Mouse (Mus musculus): ENCODE data around the gene Gp1ba.

Gp1ba gene

GRCm38 (mm10) chr11:70629557-70629956, 9.4 kb upstream of the Gp1ba start:
- DNase-seq: no peak

- no peak for DNase-seq
Measured at GRCm38 (mm10) chr11:70630129-70630528, 8.8 kb upstream of the Gp1ba start.

DNA sequence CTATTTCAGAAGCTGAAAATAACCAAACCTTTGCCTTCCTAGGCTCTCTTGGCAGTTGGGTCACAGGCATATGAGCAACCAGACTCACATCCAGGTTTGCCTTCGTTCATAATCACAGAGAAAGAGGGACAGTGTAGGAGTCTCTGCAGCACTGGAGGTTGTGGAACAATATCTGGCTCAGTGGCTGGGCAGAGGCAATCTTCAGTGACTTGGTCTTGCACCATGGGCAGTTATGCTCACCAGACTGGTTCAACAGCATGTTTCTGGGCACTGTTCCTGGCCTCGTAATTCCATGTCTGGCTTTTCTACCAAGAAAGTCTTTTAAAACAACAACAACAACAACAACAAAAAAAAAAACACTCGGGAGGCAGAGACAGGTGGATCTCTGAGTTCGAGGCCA, 3.3 kb upstream of the Gp1ba start:
- DNase-seq: no peak

DNA sequence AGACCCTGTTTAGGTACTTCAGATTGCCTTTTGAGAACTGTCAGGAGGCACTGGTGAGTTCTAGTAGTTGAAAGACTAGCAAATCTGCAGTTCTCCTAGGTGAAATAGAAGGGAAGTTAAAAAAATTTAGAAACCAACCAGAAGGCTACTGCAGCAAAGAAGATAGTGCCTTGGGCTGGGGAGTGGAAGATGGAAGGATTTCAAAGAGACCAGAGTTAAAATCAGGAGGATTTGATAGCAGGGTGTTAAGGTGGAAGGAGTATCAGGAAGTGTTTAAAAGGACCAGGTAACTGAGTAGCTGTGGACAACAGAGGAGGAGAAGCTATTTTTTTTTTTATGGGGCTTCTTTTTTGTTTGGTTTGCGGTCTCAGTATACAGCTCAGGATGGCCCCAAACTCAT, 1.2 kb upstream of the Gp1ba start:
- no peak for DNase-seq

DNA sequence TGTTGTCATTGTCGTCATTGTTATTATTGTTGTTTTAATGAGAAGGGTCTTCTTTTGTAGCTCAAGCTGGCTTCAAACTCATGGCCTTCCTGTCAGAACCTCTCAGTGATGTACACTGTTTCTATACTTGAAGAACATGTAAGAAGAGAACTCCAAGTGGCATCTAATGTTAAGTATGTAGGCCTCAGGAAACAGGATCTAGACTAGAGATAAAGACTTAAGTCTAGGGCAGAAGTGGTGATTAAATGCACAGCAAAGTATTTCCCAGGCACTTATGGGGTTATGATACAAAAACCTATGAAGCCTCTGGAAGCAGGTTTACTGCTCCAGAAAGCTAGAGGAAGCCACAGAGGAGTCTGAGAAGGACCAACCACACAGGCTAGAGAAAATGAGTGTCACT, 629 bp upstream of the Gp1ba start:
- DNase-seq: no peak

- no peak for DNase-seq
Measured at GRCm38 (mm10) chr11:70639976-70640375, 1.1 kb downstream of the Gp1ba start.

DNA sequence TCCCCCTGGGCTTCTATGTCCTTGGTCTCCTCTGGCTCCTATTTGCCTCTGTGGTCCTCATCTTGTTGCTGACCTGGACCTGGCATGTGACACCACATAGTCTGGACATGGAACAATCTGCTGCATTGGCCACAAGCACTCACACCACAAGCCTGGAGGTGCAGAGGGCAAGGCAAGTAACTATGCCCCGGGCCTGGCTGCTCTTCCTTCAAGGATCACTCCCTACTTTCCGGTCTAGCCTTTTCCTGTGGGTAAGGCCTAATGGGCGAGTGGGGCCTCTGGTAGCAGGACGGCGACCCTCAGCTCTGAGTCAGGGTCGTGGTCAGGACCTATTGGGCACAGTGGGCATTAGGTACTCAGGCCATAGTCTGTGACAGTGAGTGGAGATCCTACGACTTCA, 2.3 kb downstream of the Gp1ba start:
- no peak for DNase-seq

DNA sequence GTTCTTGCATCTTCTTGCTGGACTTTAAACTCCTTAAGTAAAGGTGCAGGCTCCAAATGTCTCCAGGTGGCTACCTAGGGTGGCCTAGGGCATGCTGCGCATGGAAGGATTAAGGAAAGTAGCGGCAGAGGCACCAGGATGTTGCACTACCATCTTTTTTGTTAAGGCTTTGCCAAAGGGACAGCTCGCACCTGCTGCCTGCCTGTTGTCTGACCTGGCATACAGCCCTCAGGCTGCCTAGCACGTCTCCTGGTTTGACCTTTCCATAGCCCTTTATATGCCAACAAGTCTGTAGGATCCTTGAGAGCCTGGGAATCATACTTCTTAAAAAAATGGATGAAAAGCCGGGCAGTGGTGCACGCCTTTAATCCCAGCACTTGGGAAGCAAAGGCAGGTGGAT, 4.1 kb downstream of the Gp1ba start:
- no peak for DNase-seq

GRCm38 (mm10) chr11:70644564-70645103, 5.7 kb downstream of the Gp1ba start:
- peak; percentile 60 for DNase-seq

DNA sequence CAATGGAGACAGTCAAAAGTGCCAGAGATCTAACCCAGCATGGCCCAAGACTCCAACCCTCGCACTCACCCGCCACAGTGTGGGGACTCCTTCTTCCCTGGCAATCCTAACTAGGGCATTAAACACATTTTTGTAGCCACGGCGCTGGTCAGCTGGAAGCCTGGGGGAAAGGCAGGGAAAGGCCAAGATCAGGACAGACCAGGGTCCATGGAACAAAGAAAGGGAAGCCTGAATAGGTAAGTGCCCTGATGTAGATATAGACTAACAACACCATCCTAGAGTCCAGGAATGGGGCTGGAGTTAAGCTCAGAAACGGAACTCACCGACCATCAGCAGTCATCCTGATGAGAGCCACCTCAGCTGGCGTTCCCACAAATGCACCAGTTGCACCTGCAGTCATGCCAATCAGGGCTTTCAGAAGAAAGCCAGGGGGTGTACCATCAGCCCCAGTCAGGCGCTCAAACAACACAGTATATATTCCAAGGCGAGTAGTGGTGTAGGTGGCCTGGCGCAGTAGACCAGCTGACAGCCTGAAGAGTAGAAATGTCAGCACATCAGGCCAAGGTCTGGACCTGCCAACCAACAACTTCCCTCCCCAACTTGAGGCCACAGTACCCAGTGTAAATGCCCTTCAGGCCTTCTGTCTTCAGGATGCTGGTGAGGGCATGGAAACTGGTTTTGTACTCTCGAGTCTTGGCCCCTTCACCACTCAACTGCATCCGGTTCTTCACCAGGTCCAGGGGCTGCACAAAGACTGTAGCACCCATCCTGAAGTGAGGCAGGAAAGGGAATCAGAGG, 6.7 kb downstream of the Gp1ba start:
- peak; percentile 61 for DNase-seq

DNA sequence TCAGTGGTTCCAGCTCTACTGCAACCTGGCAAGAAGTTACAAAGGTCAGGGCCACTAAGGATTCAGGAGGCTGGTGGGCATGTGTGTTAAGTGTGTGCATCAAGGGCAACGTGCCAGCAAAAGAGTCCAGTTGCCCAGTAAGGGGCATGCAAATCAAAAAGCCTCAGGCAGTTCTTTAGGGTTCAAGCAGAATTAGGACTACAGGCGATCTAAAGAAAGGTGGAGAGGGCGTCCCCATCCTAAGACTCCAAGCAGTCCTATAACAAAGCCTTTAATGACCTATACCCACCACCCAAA, 7.3 kb downstream of the Gp1ba start:
- peak; percentile 76 for DNase-seq

DNA sequence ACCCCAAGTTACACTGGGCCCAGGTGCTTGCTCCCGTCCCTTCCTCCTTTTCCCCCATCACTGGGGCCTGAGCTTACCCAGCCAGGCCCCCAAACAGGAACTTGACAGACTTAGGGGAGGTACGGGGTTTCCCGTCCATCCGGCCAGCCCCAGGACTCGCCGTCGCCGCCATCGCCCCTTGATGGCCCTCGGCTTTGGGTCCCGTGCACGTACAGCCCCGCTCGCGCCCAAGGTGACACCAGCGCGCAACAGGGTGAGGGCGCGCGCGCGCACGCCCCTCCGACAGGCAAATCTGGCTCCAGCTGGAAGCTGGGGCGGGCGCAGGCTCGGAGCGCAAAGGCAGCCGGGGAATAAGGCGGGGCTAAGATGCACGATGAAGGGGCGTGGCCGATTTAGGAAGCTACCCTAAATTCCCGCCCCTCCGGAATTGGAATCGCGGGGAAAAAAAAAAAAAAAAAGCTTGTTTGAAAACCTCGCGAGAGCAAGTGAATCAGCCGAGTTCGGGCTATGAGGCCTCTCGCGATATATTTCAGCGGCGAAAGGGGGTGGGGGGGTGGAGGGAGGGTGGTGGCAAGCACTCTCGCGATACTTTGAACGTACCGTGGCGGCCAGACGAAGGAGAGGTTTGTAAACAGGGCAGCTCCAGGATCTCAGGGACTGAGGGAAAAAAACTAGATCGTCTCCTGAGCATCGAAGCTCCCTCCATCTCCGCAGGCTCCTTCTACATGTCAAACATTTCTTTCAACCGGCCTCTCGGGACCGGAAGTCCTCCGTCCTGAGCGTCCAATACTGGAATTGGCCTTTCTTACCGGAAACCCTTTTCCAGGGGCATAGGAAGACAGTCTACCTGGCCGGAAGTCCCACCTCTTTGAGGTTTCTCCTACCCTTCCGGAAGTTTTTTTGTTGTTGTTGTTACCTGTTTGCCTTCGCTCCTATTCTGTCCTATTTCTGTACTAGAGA, 8.0 kb downstream of the Gp1ba start, which contains the start of the genes Rnf167 and Slc25a11:
Rnf167 (plus strand) TSS at position 545 of the 960 bp plus-strand sequence.
Slc25a11 (minus strand) TSS at position 789 of the 960 bp plus-strand sequence.
- DNase-seq: peak; percentile 98

DNA sequence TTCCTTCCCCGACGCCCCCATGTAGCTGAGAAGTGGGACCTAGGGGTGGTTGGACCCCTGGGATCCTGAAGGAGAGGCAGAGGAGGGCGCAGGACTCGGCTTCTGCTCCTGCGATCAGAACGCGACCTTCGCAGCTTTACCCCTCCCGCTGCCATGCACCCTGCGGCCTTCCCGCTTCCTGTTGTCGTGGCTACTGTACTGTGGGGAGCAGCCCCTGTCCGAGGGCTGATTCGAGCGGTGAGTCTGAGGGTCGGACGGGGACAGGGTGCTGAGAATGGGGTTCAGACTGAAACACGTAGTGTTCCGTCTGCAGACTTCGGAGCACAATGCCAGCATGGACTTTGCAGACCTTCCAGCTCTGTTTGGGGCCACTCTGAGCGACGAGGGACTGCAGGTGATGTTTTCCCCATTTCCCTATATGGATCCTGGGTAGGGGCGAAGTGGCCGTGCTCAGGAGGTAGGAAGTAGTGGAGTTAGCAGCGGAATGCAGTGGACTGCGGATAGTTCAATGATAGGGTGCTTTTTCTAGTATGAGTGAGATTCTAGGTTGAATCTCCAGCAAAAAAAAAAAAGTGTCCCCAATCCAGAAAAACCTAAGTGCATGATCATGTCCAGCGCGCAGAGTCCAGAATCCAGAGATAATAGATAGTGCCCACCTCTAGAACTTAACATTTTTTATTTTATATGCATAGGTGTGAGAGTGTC, 8.9 kb downstream of the Gp1ba start:
- DNase-seq: peak; percentile 66

GRCm38 (mm10) chr11:70648512-70648911, 9.6 kb downstream of the Gp1ba start:
- no peak for DNase-seq

- DNase-seq: no peak
Measured at GRCm38 (mm10) chr11:70649185-70649734, 10.3 kb downstream of the Gp1ba start.

DNA sequence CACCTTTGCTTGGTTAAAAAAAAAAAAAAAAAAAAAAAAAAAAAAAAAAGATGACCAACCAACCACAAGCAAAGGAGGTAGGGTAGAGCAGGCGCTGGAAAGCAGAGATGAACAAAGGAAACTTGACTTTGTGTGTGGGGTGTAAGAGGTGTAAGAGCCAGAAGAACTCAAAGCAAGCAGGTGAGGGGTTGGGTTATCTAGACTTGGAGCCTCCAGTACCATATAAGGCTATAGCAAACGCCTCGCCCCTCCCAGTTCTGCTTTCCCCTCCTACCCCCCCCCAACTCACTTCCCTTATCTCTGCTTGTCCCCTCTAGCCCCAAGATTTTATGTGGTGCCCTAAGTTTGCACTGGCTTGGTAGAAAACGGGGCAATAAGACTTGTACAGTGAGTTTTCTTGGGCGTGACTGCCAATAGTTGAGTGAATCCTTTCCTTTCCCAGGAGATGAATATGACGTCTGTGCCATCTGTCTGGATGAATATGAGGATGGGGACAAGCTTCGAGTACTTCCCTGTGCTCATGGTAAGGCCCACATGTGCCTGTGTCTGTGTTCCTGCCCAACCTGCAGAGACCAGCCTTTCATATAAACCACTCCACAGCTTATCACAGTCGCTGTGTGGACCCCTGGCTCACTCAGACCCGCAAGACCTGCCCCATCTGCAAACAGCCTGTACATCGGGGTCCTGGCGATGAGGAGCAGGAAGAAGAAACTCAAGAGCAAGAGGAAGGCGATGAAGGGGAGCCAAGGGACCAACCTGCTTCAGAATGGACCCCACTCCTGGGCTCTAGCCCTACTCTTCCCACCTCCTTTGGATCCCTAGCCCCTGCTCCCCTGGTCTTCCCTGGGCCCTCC, 11.6 kb downstream of the Gp1ba start:
- DNase-seq: no peak

- DNase-seq: no peak
Measured at GRCm38 (mm10) chr11:70651391-70651790, 12.5 kb downstream of the Gp1ba start.

DNA sequence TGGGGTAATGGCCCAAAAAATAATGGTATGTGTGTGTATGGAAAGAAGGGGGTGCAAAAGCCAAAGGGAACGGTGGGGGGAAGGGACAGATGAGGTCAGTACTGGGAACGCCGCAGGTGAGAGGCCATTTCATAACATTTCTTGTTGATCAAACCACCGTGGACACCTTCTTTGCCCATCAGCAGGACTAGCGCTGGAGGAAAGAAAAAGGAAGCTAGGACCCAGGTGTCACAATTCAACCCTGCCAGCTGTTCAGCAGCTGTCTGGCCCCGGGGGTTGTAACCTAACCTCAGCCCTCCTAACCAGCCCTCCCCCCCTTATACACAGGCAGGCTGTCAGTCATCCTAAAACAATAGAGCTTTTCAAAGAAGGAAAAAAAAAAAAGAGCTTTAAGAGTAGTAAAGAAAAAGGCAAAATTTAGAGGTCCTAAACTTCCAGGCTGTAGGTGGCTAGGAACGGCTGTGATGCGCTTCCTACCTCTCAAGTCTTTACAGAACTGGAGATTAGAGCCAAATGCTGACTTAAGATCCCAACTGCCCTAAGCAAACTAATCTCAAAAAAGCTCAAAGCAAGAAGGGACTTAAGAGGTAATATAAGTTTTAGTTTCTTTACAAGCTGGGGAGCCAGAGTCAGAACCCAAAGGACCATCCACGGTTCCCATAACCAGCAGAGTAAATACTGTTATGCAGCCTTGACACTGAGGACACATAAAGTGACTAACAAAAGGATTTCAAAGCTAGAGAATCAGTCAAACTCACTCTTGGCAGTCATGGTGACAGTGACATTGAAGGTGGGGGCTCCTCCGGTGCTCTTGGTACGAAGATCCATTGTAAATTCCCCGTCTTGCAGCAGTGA, 13.3 kb downstream of the Gp1ba start:
- peak; percentile 54 for DNase-seq

DNA sequence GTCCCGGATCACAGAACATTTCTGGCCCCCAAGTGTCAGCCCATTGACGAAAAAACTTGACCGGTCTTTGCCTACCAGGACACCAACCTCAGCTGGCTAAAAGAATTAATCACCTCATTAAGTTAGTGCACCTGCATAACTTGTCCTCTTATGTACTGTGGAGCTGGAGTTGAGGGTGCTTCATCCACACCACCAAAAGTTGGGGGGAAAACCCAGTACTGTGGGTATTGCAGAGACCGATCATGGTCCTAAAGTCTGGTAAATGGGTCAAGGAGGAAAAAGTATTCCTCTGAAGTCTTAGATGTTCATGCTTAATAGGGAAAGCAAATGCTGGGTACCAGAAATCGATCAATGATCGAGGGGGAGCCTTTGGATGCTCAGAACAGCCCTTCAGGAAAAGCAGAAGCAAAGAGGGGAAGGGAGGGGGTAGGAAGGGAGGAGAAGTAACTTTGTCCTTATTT, 14.0 kb downstream of the Gp1ba start:
- DNase-seq: no peak
